Mouse (Mus musculus): Measurements from ENCODE around the gene Mrps34. TPM values are rescaled to one million over a fixed set of nuclear protein-coding genes. Genes with fewer than 3 reads are reported as not detected.
"Not testable (repeated sequence)": the region's sequence is repeated elsewhere in the genome, so short reads cannot be mapped to it uniquely, and the experiment has no call there.

Mrps34 gene
- polyA plus RNA-seq, 1 experiment from 2014 or later = 89.9 TPM

GRCm38 (mm10) chr17:24913984-24914383, 19.1 kb downstream of the Mrps34 start:
- ATAC-seq (ENCODE audit: low FRiP score, low read depth) = no peak
- no peak overlapping the region for H3K4me3 ChIP-seq
- H3K9me3 ChIP-seq = no peaks in the 10 kb centered on the region
- no peak overlapping the region for H3K27ac ChIP-seq
- H3K36me3 ChIP-seq = peaks cover 95% of the 10 kb centered on the region
- no peaks in the 10 kb centered on the region for H3K4me1 ChIP-seq
- no peak overlapping the region for H3K9ac ChIP-seq
- H3K4me2 ChIP-seq (replicated peaks) = no peak overlapping the region
- H3K27me3 ChIP-seq (replicated peaks) = no peaks in the 10 kb centered on the region

GRCm38 (mm10) chr17:24923246-24923645, 28.3 kb downstream of the Mrps34 start:
- Histone ChIP-seq H3K27ac (no peak overlapping the region), H3K4me1 (no peaks in the 10 kb centered on the region), H3K4me2 (replicated peaks) (no peak overlapping the region), H3K9ac (no peak overlapping the region), H3K9me3 (no peaks in the 10 kb centered on the region), H3K36me3 (peaks cover 92% of the 10 kb centered on the region), H3K4me3 (no peak overlapping the region), H3K27me3 (replicated peaks) (no peaks in the 10 kb centered on the region)
- no peak for ATAC-seq (ENCODE audit: low FRiP score, low read depth)
- 97% methylated on average over 1 of the region's 1 CpGs for WGBS

- H3K36me3 ChIP-seq = peaks cover 38% of the 10 kb centered on the region
- no peak overlapping the region for H3K27ac ChIP-seq
- H3K4me2 ChIP-seq (replicated peaks) = no peak overlapping the region
- no peak overlapping the region for H3K9ac ChIP-seq
- 88% methylated on average over 1 of the region's 1 CpGs for WGBS
- no peak for ATAC-seq (ENCODE audit: low FRiP score, low read depth)
- H3K9me3 ChIP-seq = no peaks in the 10 kb centered on the region
- no peaks in the 10 kb centered on the region for H3K27me3 ChIP-seq (replicated peaks)
- no peak overlapping the region for H3K4me3 ChIP-seq
- peaks cover 5% of the 10 kb centered on the region for H3K4me1 ChIP-seq
Measured at GRCm38 (mm10) chr17:24929506-24929905, 34.6 kb downstream of the Mrps34 start.

- peaks cover 11% of the 10 kb centered on the region for H3K36me3 ChIP-seq
- ATAC-seq (ENCODE audit: low FRiP score, low read depth) = no peak
- WGBS = 92% methylated on average over 4 of the region's 4 CpGs
Measured at GRCm38 (mm10) chr17:24932431-24932830, 37.5 kb downstream of the Mrps34 start.

GRCm38 (mm10) chr17:24933163-24933562, 38.2 kb downstream of the Mrps34 start:
- Histone ChIP-seq H3K4me2 (replicated peaks) (no peak overlapping the region), H3K9ac (no peak overlapping the region), H3K36me3 (0 out of 2 replicates have a peak, but pooled peaks cover 6% of the 10 kb centered on the region), H3K27ac (no peak overlapping the region), H3K4me1 (peaks cover 20% of the 10 kb centered on the region), H3K27me3 (replicated peaks) (no peaks in the 10 kb centered on the region), H3K9me3 (no peaks in the 10 kb centered on the region), H3K4me3 (no peak overlapping the region)
- no peak for ATAC-seq (ENCODE audit: low FRiP score, low read depth)
- WGBS = 81% methylated on average over 4 of the region's 4 CpGs

More at GRCm38 (mm10) chr17:24932431-24932830, 37.5 kb downstream of the Mrps34 start:
- Histone ChIP-seq H3K4me1 (peaks cover 20% of the 10 kb centered on the region), H3K27ac (no peak overlapping the region), H3K4me3 (no peak overlapping the region), H3K9me3 (no peaks in the 10 kb centered on the region), H3K9ac (0 out of 2 replicates have a peak overlapping the region, but pooled peaks have one; percentile 21), H3K27me3 (replicated peaks) (no peaks in the 10 kb centered on the region), H3K4me2 (replicated peaks) (no peak overlapping the region)

- peak overlapping the region; percentile 83 for H3K4me2 ChIP-seq (replicated peaks)
- peaks cover 20% of the 10 kb centered on the region for H3K4me1 ChIP-seq
- no peaks in the 10 kb centered on the region for H3K27me3 ChIP-seq (replicated peaks)
- ATAC-seq (ENCODE audit: low FRiP score, low read depth) = no peak
- no peak overlapping the region for H3K27ac ChIP-seq
- WGBS = 92% methylated on average over 4 of the region's 4 CpGs
- H3K36me3 ChIP-seq = no peaks in the 10 kb centered on the region
- peak overlapping the region; percentile 92 for H3K9ac ChIP-seq
- no peaks in the 10 kb centered on the region for H3K9me3 ChIP-seq
- no peak overlapping the region for H3K4me3 ChIP-seq
Measured at GRCm38 (mm10) chr17:24934926-24935325, 40.0 kb downstream of the Mrps34 start.

GRCm38 (mm10) chr17:24935666-24936065, 40.8 kb downstream of the Mrps34 start:
- no peaks in the 10 kb centered on the region for H3K36me3 ChIP-seq
- H3K4me1 ChIP-seq = peaks cover 20% of the 10 kb centered on the region
- no peaks in the 10 kb centered on the region for H3K9me3 ChIP-seq
- no peaks in the 10 kb centered on the region for H3K27me3 ChIP-seq (replicated peaks)
- H3K4me2 ChIP-seq (replicated peaks) = peak overlapping the region; percentile 83
- ATAC-seq (ENCODE audit: low FRiP score, low read depth) = no peak
- peak overlapping the region; percentile 92 for H3K9ac ChIP-seq
- H3K4me3 ChIP-seq = peak overlapping the region; percentile 92
- H3K27ac ChIP-seq = no peak overlapping the region

GRCm38 (mm10) chr17:24936259-24937237, 41.6 kb downstream of the Mrps34 start, which contains the start of gene Mapk8ip3:
Mapk8ip3 (minus strand) TSS chr17:24936977.
- peaks cover 20% of the 10 kb centered on the region for H3K4me1 ChIP-seq
- WGBS = under 1% methylated on average over 78 of the region's 78 CpGs
- H3K9me3 ChIP-seq = no peaks in the 10 kb centered on the region
- peak within 1 kb of the TSS; percentile 83 for H3K4me2 ChIP-seq (replicated peaks)
- H3K9ac ChIP-seq = peak within 1 kb of the TSS; percentile 92
- no peaks in the 10 kb centered on the region for H3K27me3 ChIP-seq (replicated peaks)
- H3K27ac ChIP-seq = peak within 1 kb of the TSS; percentile 66
- ATAC-seq (ENCODE audit: low FRiP score, low read depth) = peak; percentile 96
- no peaks in the 10 kb centered on the region for H3K36me3 ChIP-seq
- H3K4me3 ChIP-seq = peak within 1 kb of the TSS; percentile 92

- H3K4me1 ChIP-seq = peaks cover 20% of the 10 kb centered on the region
- no peak for ATAC-seq (ENCODE audit: low FRiP score, low read depth)
- H3K4me3 ChIP-seq = peak overlapping the region; percentile 92
- H3K4me2 ChIP-seq (replicated peaks) = peak overlapping the region; percentile 83
- 47% methylated on average over 6 of the region's 6 CpGs for WGBS
- H3K27ac ChIP-seq = peak overlapping the region; percentile 66; the same call in 1 of the 2 replicates
- peak overlapping the region; percentile 92 for H3K9ac ChIP-seq
- no peaks in the 10 kb centered on the region for H3K27me3 ChIP-seq (replicated peaks)
- H3K36me3 ChIP-seq = no peaks in the 10 kb centered on the region
- no peaks in the 10 kb centered on the region for H3K9me3 ChIP-seq
Measured at GRCm38 (mm10) chr17:24937266-24937665, 42.4 kb downstream of the Mrps34 start.

GRCm38 (mm10) chr17:24942453-24942852, 47.5 kb downstream of the Mrps34 start:
- H3K4me1 ChIP-seq; H3K9me3 ChIP-seq; H3K9ac ChIP-seq; H3K4me2 ChIP-seq (replicated peaks); H3K27ac ChIP-seq; H3K4me3 ChIP-seq; H3K27me3 ChIP-seq (replicated peaks); ATAC-seq (ENCODE audit: low FRiP score, low read depth): not testable (repeated sequence)
- H3K36me3 ChIP-seq = peaks cover 43% of the 10 kb centered on the region
- 21% methylated on average over 2 of the region's 2 CpGs for WGBS

- H3K9me3 ChIP-seq = no peaks in the 10 kb centered on the region
- H3K36me3 ChIP-seq = peaks cover 48% of the 10 kb centered on the region
- 84% methylated on average over 7 of the region's 7 CpGs for WGBS
- H3K9ac ChIP-seq = no peak overlapping the region
- H3K4me3 ChIP-seq = no peak overlapping the region
- no peak overlapping the region for H3K27ac ChIP-seq
- H3K27me3 ChIP-seq (replicated peaks) = no peaks in the 10 kb centered on the region
- H3K4me1 ChIP-seq = no peaks in the 10 kb centered on the region
- H3K4me2 ChIP-seq (replicated peaks) = no peak overlapping the region
- no peak for ATAC-seq (ENCODE audit: low FRiP score, low read depth)
Measured at GRCm38 (mm10) chr17:24943036-24943435, 48.1 kb downstream of the Mrps34 start.

GRCm38 (mm10) chr17:24943589-24943988, 48.7 kb downstream of the Mrps34 start:
- H3K27ac ChIP-seq; H3K9ac ChIP-seq; H3K27me3 ChIP-seq (replicated peaks); H3K4me1 ChIP-seq; ATAC-seq (ENCODE audit: low FRiP score, low read depth); H3K4me2 ChIP-seq (replicated peaks); H3K4me3 ChIP-seq; H3K9me3 ChIP-seq: not testable (repeated sequence)
- WGBS = 95% methylated on average over 1 of the region's 1 CpGs
- peaks cover 54% of the 10 kb centered on the region for H3K36me3 ChIP-seq

All from neural tube, embryonic 12.5 days (tissue).